Mouse (Mus musculus): ENCODE measurements around the gene Rora. TPM values are rescaled to one million over a fixed set of nuclear protein-coding genes. Genes with fewer than 3 reads are reported as not detected.

Rora gene
- polyA plus RNA-seq, 1 experiment from 2014 or later: 23.2 TPM

DNA sequence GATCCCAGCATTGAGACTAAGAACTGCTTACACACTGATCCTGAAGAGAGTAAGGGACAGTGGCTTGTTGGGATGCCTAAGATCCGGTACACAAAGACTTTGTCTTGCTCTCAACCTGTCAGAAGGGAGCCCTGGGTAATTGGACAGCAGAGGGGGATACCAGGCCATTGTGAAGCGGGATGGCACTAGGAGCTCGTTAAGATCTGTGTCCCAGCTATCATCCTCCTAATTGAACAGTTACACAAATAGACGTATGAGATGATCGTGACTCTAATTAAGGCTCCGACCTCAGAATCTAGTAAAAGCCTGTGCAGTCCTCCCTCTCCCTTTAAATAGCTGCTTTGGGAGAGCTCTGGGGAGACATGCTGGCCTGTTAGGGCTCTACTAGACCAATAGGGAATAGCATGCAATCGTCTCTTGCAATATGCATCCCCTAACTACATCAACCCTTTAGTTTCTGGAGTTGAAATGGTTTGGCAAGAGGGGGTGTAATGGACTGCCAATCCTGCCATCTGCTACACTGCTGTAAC lies 359.7 kb downstream of the Rora start:
- H3K4me2 ChIP-seq (ENCODE audit: low read depth, low read length): no peak overlapping the region
- no peaks in the 10 kb centered on the region for H3K4me1 ChIP-seq (ENCODE audit: control insufficient read depth, insufficient read depth, low read length)
- no peaks in the 10 kb centered on the region for H3K27me3 ChIP-seq (ENCODE audit: control insufficient read depth, insufficient read depth, low read length)
- H3K36me3 ChIP-seq (ENCODE audit: control insufficient read depth, insufficient read depth, low read length): no peaks in the 10 kb centered on the region
- H3K27ac ChIP-seq (ENCODE audit: low read depth, low read length): no peak overlapping the region
- no peak for ATAC-seq (ENCODE audit: low read depth)
- WGBS: 63% methylated on average over 7 of the region's 7 CpGs
- H3K9ac ChIP-seq (replicated peaks; ENCODE audit: low read depth, low read length): no peak overlapping the region
- no peaks in the 10 kb centered on the region for H3K9me3 ChIP-seq (ENCODE audit: control insufficient read depth, low read length)
- H3K4me3 ChIP-seq (ENCODE audit: low read depth, low read length): no peak overlapping the region

DNA sequence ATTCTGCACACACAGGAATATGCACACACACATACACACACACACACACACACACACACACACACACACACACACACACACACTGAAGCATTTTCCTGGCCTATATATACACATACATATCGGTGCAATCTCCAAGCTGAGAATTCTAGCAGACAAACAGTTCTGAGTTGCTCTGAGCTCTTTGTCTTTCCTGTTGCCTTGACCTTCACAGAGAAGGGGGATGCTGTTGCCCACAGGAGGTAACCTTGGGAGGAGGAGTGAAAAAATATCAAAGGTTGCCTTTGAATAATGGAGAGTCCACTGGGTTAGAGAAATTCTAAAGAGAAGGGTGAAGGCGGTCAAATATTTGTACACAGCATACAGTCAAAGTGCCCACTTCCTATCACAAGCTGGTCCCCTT lies 360.6 kb downstream of the Rora start:
- Histone ChIP-seq H3K9ac (replicated peaks; ENCODE audit: low read depth, low read length) (no peak overlapping the region), H3K27ac (ENCODE audit: low read depth, low read length) (no peak overlapping the region), H3K36me3 (ENCODE audit: control insufficient read depth, insufficient read depth, low read length) (no peaks in the 10 kb centered on the region), H3K9me3 (ENCODE audit: control insufficient read depth, low read length) (no peaks in the 10 kb centered on the region), H3K4me3 (ENCODE audit: low read depth, low read length) (no peak overlapping the region), H3K27me3 (ENCODE audit: control insufficient read depth, insufficient read depth, low read length) (no peaks in the 10 kb centered on the region), H3K4me2 (ENCODE audit: low read depth, low read length) (no peak overlapping the region), H3K4me1 (ENCODE audit: control insufficient read depth, insufficient read depth, low read length) (no peaks in the 10 kb centered on the region)
- WGBS: 98% methylated on average over 2 of the region's 2 CpGs
- ATAC-seq (ENCODE audit: low read depth): no peak

DNA sequence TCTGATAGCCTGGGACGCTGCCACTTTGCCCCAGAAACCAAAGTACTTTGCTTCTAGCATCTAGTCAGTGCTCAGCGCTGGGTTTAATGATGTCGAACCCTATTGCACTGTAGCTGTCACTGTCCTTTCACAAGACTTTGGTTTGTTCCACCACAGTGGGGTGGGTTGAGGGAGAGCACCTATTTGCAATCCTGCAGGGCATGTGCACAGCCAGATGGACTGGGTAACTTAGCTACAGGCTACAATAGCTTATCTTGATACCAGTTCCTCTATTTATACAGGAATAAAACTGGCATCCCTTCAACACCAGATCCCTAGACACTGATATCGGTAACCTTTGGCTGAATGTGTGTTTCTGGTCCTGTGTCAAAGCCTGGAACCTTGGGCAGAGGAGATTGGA lies 366.8 kb downstream of the Rora start:
- H3K9ac ChIP-seq (replicated peaks; ENCODE audit: low read depth, low read length): no peak overlapping the region
- no peak overlapping the region for H3K4me3 ChIP-seq (ENCODE audit: low read depth, low read length)
- no peaks in the 10 kb centered on the region for H3K4me1 ChIP-seq (ENCODE audit: control insufficient read depth, insufficient read depth, low read length)
- no peaks in the 10 kb centered on the region for H3K36me3 ChIP-seq (ENCODE audit: control insufficient read depth, insufficient read depth, low read length)
- H3K4me2 ChIP-seq (ENCODE audit: low read depth, low read length): no peak overlapping the region
- ATAC-seq (ENCODE audit: low read depth): no peak
- WGBS: 93% methylated on average over 4 of the region's 4 CpGs
- H3K27ac ChIP-seq (ENCODE audit: low read depth, low read length): no peak overlapping the region
- no peaks in the 10 kb centered on the region for H3K27me3 ChIP-seq (ENCODE audit: control insufficient read depth, insufficient read depth, low read length)
- 0 out of 2 replicates have a peak, but pooled peaks cover 2% of the 10 kb centered on the region for H3K9me3 ChIP-seq (ENCODE audit: control insufficient read depth, low read length)

DNA sequence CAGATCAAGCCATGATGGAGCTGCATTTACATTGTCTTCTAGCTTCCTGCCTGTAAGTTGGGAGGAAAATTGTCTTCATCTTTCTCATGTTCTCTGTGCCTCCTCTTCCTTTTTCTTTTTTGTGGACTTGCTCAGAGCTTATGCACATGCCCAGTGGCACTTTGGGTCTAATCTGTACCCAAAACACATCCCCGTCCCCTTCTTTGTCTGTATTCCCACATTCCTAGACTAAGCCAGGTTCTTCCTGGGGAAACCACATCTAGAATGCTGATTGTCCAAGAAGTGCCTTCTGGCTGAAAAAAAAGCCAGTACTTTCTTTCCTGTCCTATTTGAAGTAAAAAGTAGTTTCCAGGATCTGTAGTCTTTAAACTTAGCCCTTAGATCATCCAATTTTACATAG lies 367.9 kb downstream of the Rora start:
- no peaks in the 10 kb centered on the region for H3K27me3 ChIP-seq (ENCODE audit: control insufficient read depth, insufficient read depth, low read length)
- 67% methylated on average over 1 of the region's 1 CpGs for WGBS

DNA sequence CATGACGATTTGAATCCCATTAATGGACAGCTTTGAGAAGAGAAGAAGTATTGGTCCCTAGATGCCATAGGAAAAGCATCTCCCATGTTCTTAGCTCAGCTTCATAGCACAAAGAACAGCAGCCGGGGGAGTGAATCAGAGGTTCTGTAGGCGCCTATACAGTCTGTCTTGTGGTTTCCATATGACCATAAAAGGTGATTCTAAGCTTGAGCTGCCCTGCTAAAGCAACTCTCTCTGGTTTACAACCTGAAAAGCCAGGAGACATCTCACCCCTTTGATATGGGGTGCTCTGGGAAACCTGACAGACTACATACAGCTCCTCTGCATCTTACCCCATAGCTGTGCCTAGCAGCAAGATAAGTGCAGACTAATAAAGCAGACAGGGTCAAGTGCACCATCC lies 369.7 kb downstream of the Rora start:
- H3K36me3 ChIP-seq (ENCODE audit: control insufficient read depth, insufficient read depth, low read length): no peaks in the 10 kb centered on the region
- 89% methylated on average over 3 of the region's 3 CpGs for WGBS
- H3K9me3 ChIP-seq (ENCODE audit: control insufficient read depth, low read length): 0 out of 2 replicates have a peak, but pooled peaks cover 2% of the 10 kb centered on the region
- H3K4me3 ChIP-seq (ENCODE audit: low read depth, low read length): no peak overlapping the region
- no peak overlapping the region for H3K9ac ChIP-seq (replicated peaks; ENCODE audit: low read depth, low read length)
- H3K27me3 ChIP-seq (ENCODE audit: control insufficient read depth, insufficient read depth, low read length): no peaks in the 10 kb centered on the region
- no peak for ATAC-seq (ENCODE audit: low read depth)
- no peak overlapping the region for H3K4me2 ChIP-seq (ENCODE audit: low read depth, low read length)
- no peak overlapping the region for H3K27ac ChIP-seq (ENCODE audit: low read depth, low read length)
- H3K4me1 ChIP-seq (ENCODE audit: control insufficient read depth, insufficient read depth, low read length): no peaks in the 10 kb centered on the region

More for the DNA sequence above, 367.9 kb downstream of the Rora start:
- Histone ChIP-seq H3K4me3 (ENCODE audit: low read depth, low read length) (no peak overlapping the region), H3K9ac (replicated peaks; ENCODE audit: low read depth, low read length) (no peak overlapping the region), H3K36me3 (ENCODE audit: control insufficient read depth, insufficient read depth, low read length) (no peaks in the 10 kb centered on the region), H3K27ac (ENCODE audit: low read depth, low read length) (no peak overlapping the region), H3K9me3 (ENCODE audit: control insufficient read depth, low read length) (0 out of 2 replicates have a peak, but pooled peaks cover 2% of the 10 kb centered on the region), H3K4me1 (ENCODE audit: control insufficient read depth, insufficient read depth, low read length) (no peaks in the 10 kb centered on the region), H3K4me2 (ENCODE audit: low read depth, low read length) (no peak overlapping the region)
- ATAC-seq (ENCODE audit: low read depth): no peak

DNA sequence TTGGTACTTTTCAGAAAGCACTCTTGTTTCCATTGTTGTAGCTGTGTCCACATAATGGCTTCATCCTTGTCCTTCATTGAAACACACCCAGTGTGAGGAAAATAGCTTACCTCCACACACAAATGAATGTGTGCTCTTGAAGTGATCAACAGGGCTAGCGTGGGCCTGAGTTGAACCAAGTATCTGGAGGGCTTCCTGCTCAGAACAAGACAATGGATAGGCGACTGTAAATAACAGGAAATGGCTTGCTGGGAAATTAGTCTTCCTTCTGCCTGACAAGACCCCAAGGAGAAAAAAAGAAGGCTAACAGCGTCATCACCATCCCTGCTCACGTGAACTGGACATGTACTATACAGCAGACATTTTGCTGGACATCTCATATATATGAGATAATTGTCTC lies 374.6 kb downstream of the Rora start:
- Histone ChIP-seq H3K4me2 (ENCODE audit: low read depth, low read length) (no peak overlapping the region), H3K4me3 (ENCODE audit: low read depth, low read length) (no peak overlapping the region), H3K27me3 (ENCODE audit: control insufficient read depth, insufficient read depth, low read length) (no peaks in the 10 kb centered on the region), H3K4me1 (ENCODE audit: control insufficient read depth, insufficient read depth, low read length) (no peaks in the 10 kb centered on the region), H3K27ac (ENCODE audit: low read depth, low read length) (no peak overlapping the region), H3K36me3 (ENCODE audit: control insufficient read depth, insufficient read depth, low read length) (no peaks in the 10 kb centered on the region), H3K9me3 (ENCODE audit: control insufficient read depth, low read length) (0 out of 2 replicates have a peak, but pooled peaks cover 2% of the 10 kb centered on the region), H3K9ac (replicated peaks; ENCODE audit: low read depth, low read length) (no peak overlapping the region)
- ATAC-seq (ENCODE audit: low read depth): no peak
- 69% methylated on average over 4 of the region's 4 CpGs for WGBS

DNA sequence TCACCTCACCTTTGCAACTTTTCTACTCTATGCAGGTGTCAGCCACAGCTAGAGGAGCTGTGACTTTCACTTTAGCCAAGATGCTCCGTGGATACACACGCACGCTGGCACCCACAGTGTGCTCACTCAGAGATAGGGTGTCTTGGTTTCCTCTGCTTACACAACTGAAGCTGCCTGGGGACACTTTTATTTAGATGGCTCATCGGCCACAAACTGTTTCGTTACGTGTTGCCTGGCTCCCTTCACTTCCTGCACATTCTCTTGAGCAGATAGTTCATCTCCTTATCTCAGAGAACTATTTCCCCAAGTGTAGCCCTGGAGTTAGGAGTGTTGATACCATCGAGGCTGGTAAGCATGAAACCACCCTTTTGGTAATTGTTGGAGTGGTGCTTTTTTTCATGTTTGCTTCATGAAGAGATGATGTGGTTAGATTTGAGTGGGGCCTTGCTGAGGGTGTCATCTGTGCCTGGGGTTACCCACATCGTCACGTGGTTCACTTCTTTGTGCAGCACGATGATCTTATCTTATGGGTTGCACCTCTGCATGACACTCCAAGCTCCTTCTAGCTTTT lies 380.8 kb downstream of the Rora start:
- no peak overlapping the region for H3K27ac ChIP-seq (ENCODE audit: low read depth, low read length)
- ATAC-seq (ENCODE audit: low read depth): no peak
- H3K4me2 ChIP-seq (ENCODE audit: low read depth, low read length): no peak overlapping the region
- H3K4me3 ChIP-seq (ENCODE audit: low read depth, low read length): no peak overlapping the region
- no peaks in the 10 kb centered on the region for H3K9me3 ChIP-seq (ENCODE audit: control insufficient read depth, low read length)
- 93% methylated on average over 10 of the region's 10 CpGs for WGBS
- H3K27me3 ChIP-seq (ENCODE audit: control insufficient read depth, insufficient read depth, low read length): no peaks in the 10 kb centered on the region
- no peak overlapping the region for H3K9ac ChIP-seq (replicated peaks; ENCODE audit: low read depth, low read length)
- H3K36me3 ChIP-seq (ENCODE audit: control insufficient read depth, insufficient read depth, low read length): no peaks in the 10 kb centered on the region
- no peaks in the 10 kb centered on the region for H3K4me1 ChIP-seq (ENCODE audit: control insufficient read depth, insufficient read depth, low read length)

DNA sequence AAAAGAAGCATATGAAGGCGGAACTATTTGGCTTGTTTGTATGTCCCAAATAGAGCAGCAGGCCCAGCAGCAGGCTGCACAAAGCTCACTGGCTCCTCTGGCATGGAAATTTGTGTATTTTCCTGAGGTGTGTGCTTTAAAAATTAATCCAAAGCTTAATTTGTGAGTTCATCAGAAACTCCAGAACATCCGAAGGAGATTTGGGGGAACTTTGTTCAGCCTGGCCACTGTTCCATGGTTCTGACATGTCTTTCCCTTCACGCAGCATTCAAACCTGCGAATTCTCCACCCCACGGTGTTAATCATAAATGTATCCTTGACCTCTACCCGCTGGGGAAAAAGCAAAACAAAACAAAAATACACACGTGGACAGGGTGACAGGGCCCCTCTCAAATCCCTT lies 381.9 kb downstream of the Rora start:
- Histone ChIP-seq H3K9me3 (ENCODE audit: control insufficient read depth, low read length) (no peaks in the 10 kb centered on the region), H3K4me3 (ENCODE audit: low read depth, low read length) (no peak overlapping the region), H3K36me3 (ENCODE audit: control insufficient read depth, insufficient read depth, low read length) (no peaks in the 10 kb centered on the region), H3K9ac (replicated peaks; ENCODE audit: low read depth, low read length) (no peak overlapping the region), H3K4me2 (ENCODE audit: low read depth, low read length) (no peak overlapping the region), H3K27ac (ENCODE audit: low read depth, low read length) (no peak overlapping the region), H3K27me3 (ENCODE audit: control insufficient read depth, insufficient read depth, low read length) (no peaks in the 10 kb centered on the region), H3K4me1 (ENCODE audit: control insufficient read depth, insufficient read depth, low read length) (no peaks in the 10 kb centered on the region)
- no peak for ATAC-seq (ENCODE audit: low read depth)
- WGBS: 89% methylated on average over 7 of the region's 7 CpGs

DNA sequence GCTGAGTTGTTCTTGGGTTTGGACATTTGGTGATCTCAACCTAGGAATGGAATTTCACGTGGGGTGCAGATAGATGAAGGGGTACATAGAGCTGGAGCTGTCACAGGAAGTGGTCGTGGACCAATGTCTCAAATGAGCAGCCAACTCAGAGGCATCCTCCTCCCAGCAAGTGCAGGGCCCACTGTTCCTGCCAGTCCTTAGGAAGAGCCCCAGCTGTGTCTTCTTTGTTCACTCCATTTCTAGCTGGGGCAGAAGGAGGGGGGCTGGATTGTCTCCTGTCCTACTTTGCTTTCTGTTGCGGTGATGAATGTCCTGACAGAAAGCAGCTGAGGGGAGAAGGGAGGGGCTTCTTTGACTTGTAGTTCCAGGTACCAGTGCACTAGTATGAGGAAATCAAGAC lies 382.7 kb downstream of the Rora start:
- 45% methylated on average over 3 of the region's 3 CpGs for WGBS

More for the DNA sequence above, 382.7 kb downstream of the Rora start:
- Histone ChIP-seq H3K9ac (replicated peaks; ENCODE audit: low read depth, low read length) (no peak overlapping the region), H3K4me2 (ENCODE audit: low read depth, low read length) (no peak overlapping the region), H3K27me3 (ENCODE audit: control insufficient read depth, insufficient read depth, low read length) (no peaks in the 10 kb centered on the region), H3K9me3 (ENCODE audit: control insufficient read depth, low read length) (no peaks in the 10 kb centered on the region), H3K4me1 (ENCODE audit: control insufficient read depth, insufficient read depth, low read length) (no peaks in the 10 kb centered on the region), H3K36me3 (ENCODE audit: control insufficient read depth, insufficient read depth, low read length) (no peaks in the 10 kb centered on the region), H3K4me3 (ENCODE audit: low read depth, low read length) (no peak overlapping the region), H3K27ac (ENCODE audit: low read depth, low read length) (no peak overlapping the region)
- ATAC-seq (ENCODE audit: low read depth): no peak

Data from neural tube, embryonic 14.5 days (tissue).